In the genomic region with DNA sequence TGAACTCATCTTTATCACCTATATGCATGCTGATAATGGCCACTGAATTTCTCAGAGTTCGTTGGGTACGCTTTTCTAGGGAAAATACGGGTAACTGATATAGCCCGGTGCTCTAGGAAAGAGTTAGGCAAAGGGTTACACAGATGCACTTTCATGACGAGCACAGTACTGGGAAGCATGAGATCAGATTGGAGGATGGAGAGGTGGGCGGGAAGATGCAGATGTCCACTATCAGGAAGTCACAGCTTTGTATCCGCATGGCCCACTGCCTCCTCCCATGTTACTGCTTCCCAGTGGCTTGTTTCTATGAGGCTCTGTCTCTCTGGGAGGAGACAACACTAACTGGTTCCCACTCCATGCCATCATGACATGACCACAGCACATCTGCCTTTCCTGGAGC, we compare ENCODE assay signal across 28 mouse cellular contexts. TPM values are rescaled to one million over a fixed set of nuclear protein-coding genes. Genes with fewer than 3 reads are reported as not detected.
A peak's percentile ranks its signal among the peaks of the same experiment; 100 is the strongest.
DNase-seq lines count a peak whose midpoint lies in the region; ATAC-seq and TF ChIP-seq lines count a peak whose summit lies in the region.
"Had no signal": no experiment of that assay in that cellular context is flagged by ENCODE, and none has a peak within 500 bp of the region (broad histone marks: within the 10 kb centered on the region; RNA-seq: fewer than 3 reads in every experiment).

No protein-coding gene starts in this region.

- intact Hi-C loops in gastrocnemius, adult 2 months (cut with DNase I) = no loop called here
- intact Hi-C loops in gastrocnemius, postnatal 36 days (cut with DNase I) = no loop called here

- no peak overlapping the region for H3K4me2 ChIP-seq in liver, embryonic 13.5 days
- no peak overlapping the region for H3K4me2 ChIP-seq in liver, embryonic 16.5 days (ENCODE audit: low read depth, low read length)
- H3K4me2 ChIP-seq: embryonic facial prominence, embryonic 13.5 days; heart, embryonic 13.5 days; hindbrain, embryonic 13.5 days; intestine, embryonic 15.5 days had no signal

- 0 out of 2 replicates have a peak, but pooled peaks cover 4% of the 10 kb centered on the region for H3K27me3 ChIP-seq in liver, embryonic 13.5 days
- no peaks in the 10 kb centered on the region for H3K27me3 ChIP-seq in liver, embryonic 16.5 days (ENCODE audit: control insufficient read depth, insufficient read depth, low read depth, low read length)
- H3K27me3 ChIP-seq in embryonic facial prominence, embryonic 10.5 days (replicated peaks; ENCODE audit: low read depth, poor library complexity, severe bottlenecking) = no peaks in the 10 kb centered on the region
- H3K27me3 ChIP-seq: CH12.LX; embryonic facial prominence, embryonic 13.5 days; heart, embryonic 13.5 days; hindbrain, embryonic 13.5 days; intestine, embryonic 15.5 days; Patski had no signal

- peaks cover 12% of the 10 kb centered on the region for H3K4me1 ChIP-seq in liver, embryonic 13.5 days (replicated peaks)
- H3K4me1 ChIP-seq in liver, embryonic 16.5 days (ENCODE audit: control insufficient read depth, low read depth, low read length) = peaks cover 10% of the 10 kb centered on the region
- peaks cover 11% of the 10 kb centered on the region for H3K4me1 ChIP-seq in embryonic facial prominence, embryonic 10.5 days
- H3K4me1 ChIP-seq: heart, embryonic 13.5 days had no signal

- no peak overlapping the region for H3K4me3 ChIP-seq in gastrocnemius, adult 2 months
- H3K4me3 ChIP-seq in liver, embryonic 13.5 days (replicated peaks) = no peak overlapping the region
- no peak overlapping the region for H3K4me3 ChIP-seq in liver, embryonic 16.5 days (ENCODE audit: low read depth, low read length)
- H3K4me3 ChIP-seq in embryonic facial prominence, embryonic 10.5 days = no peak overlapping the region
- H3K4me3 ChIP-seq: embryonic facial prominence, embryonic 13.5 days; erythroblast, embryonic 14.5 days; heart, embryonic 13.5 days; hindbrain, embryonic 10.5 days; hindbrain, embryonic 13.5 days; intestine, embryonic 15.5 days had no signal

- ATAC-seq in liver, embryonic 13.5 days (ENCODE audit: low read depth) = peak; percentile 75
- peak; percentile 70 for ATAC-seq in liver, embryonic 16.5 days (ENCODE audit: low read depth)
- ATAC-seq: forebrain, embryonic 14.5 days; forebrain, postnatal 0 days; hindbrain, embryonic 16.5 days; intestine, embryonic 15.5 days; Patski had no signal

- H3K9ac ChIP-seq in liver, embryonic 13.5 days = peak overlapping the region; percentile 1; the same call in 1 of the 2 replicates
- H3K9ac ChIP-seq in liver, embryonic 16.5 days (ENCODE audit: low read depth, low read length) = no peak overlapping the region
- H3K9ac ChIP-seq: embryonic facial prominence, embryonic 13.5 days; forebrain, postnatal 0 days; heart, embryonic 13.5 days; hindbrain, embryonic 13.5 days; intestine, embryonic 15.5 days had no signal

- WGBS in liver, embryonic 13.5 days (ENCODE audit: insufficient replicate concordance) = 55% methylated on average over 7 of the region's 7 CpGs
- 72% methylated on average over 7 of the region's 7 CpGs for WGBS in liver, embryonic 16.5 days (ENCODE audit: insufficient replicate concordance)
- 86% methylated on average over 7 of the region's 7 CpGs for WGBS in embryonic facial prominence, embryonic 10.5 days

- TF ChIP-seq CTCF in gastrocnemius, adult 2 months (IDR thresholded peaks at IDR 0.05) = no peak

- no peaks in the 10 kb centered on the region for H3K36me3 ChIP-seq in liver, embryonic 13.5 days
- no peaks in the 10 kb centered on the region for H3K36me3 ChIP-seq in liver, embryonic 16.5 days (ENCODE audit: control insufficient read depth, insufficient read depth)
- no peaks in the 10 kb centered on the region for H3K36me3 ChIP-seq in embryonic facial prominence, embryonic 10.5 days (replicated peaks)
- H3K36me3 ChIP-seq: embryonic facial prominence, embryonic 13.5 days; G1E; heart, embryonic 13.5 days; hindbrain, embryonic 10.5 days; hindbrain, embryonic 13.5 days; intestine, embryonic 15.5 days had no signal

- H3K27ac ChIP-seq in gastrocnemius, adult 2 months = peak overlapping the region; percentile 16; the same call in 1 of the 2 replicates
- no peak overlapping the region for H3K27ac ChIP-seq in liver, embryonic 13.5 days
- no peak overlapping the region for H3K27ac ChIP-seq in liver, embryonic 16.5 days (ENCODE audit: low read length)
- no peak overlapping the region for H3K27ac ChIP-seq in embryonic facial prominence, embryonic 10.5 days (replicated peaks)
- H3K27ac ChIP-seq: embryonic facial prominence, embryonic 13.5 days; heart, embryonic 13.5 days; hindbrain, embryonic 10.5 days; hindbrain, embryonic 13.5 days; intestine, embryonic 15.5 days had no signal

- no peak for DNase-seq in gastrocnemius, adult 2 months
- no peak for DNase-seq in gastrocnemius, postnatal 36 days
- peak; percentile 40 for DNase-seq in liver
- DNase-seq in liver, embryonic 13.5 days = no peak
- DNase-seq in embryonic facial prominence, embryonic 10.5 days (ENCODE audit: low spot score) = no peak
- DNase-seq in embryo, embryonic 10.5 days (ENCODE audit: low spot score) = no peak
- DNase-seq in layer of hippocampus, adult 9-11 months = no peak
- DNase-seq: adrenal gland, postnatal 10 days; adrenal gland, postnatal 36 days; B cell, adult 2 months; cerebellum, adult 18-20 months; cerebellum, adult 9-10 months; cerebellum, postnatal 14 days; forebrain, postnatal 0 days; gastrocnemius, postnatal 10 days; heart, adult 18-20 months had no signal

- H3K9me3 ChIP-seq in liver, embryonic 13.5 days (replicated peaks) = no peaks in the 10 kb centered on the region
- no peaks in the 10 kb centered on the region for H3K9me3 ChIP-seq in liver, embryonic 16.5 days (replicated peaks; ENCODE audit: control insufficient read depth, low read length)
- H3K9me3 ChIP-seq in embryonic facial prominence, embryonic 10.5 days = peaks cover 3% of the 10 kb centered on the region; the same call in 1 of the 2 replicates
- H3K9me3 ChIP-seq: G1E; hindbrain, embryonic 10.5 days; intestine, embryonic 15.5 days had no signal

RNA-seq across cellular contexts. Expression of a gene that starts 36.9 kb away (rescaled TPM):
- 10 to 100 TPM; 12.3 to 21.8 TPM for total RNA-seq in gastrocnemius, adult 2 months (2021)
- total RNA-seq in gastrocnemius, postnatal 36 days (2021) = 10 to 100 TPM; 17.2 to 20.1 TPM
- 2.0 and 2.4 TPM in 2 replicates for polyA plus RNA-seq in liver, embryonic 13.5 days (2015; fragmentation: Nextera tagmentation; extraction: Ambion mirVana)
- 2.8 and 2.9 TPM in 2 replicates for polyA plus RNA-seq in liver, embryonic 16.5 days (2015; fragmentation: Nextera tagmentation; extraction: Ambion mirVana)
- polyA plus RNA-seq in embryonic facial prominence, embryonic 10.5 days (2016; fragmentation: Nextera tagmentation; extraction: Ambion mirVana) = 17.9 and 18.4 TPM in 2 replicates
- total RNA-seq: CH12.LX had no signal
